Mouse (Mus musculus): ENCODE results near the gene Ppp2r1b.

GRCm38 (mm10) chr9:50819716-50820115 lies 25.4 kb upstream of the Ppp2r1b start:
- TF ChIP-seq POLR2A (IDR thresholded peaks at IDR 0.05; ENCODE audit: control insufficient read depth, extremely low read depth, insufficient read depth, low read length, poor library complexity) (no peak), CTCF (IDR thresholded peaks at IDR 0.05; ENCODE audit: borderline replicate concordance, control insufficient read depth, extremely low read depth, insufficient read depth, low read length, poor library complexity) (no peak)

Data from thymus, adult 2 months (tissue).